In genomic region chr2:109891471-109891870, GRCm38 (mm10) we compare ENCODE assay signal across 8 mouse cellular contexts. TPM values are rescaled to one million over a fixed set of nuclear protein-coding genes. Genes with fewer than 3 reads are reported as not detected.
DNase-seq lines count a peak whose midpoint lies in the region; ATAC-seq and TF ChIP-seq lines count a peak whose summit lies in the region.

No protein-coding gene starts in this region.

- no peaks in the 10 kb centered on the region for H3K27me3 ChIP-seq in heart, adult 2 months (ENCODE audit: control insufficient read depth, insufficient read depth, low read length)
- H3K27me3 ChIP-seq in E14TG2a.4 (ENCODE audit: insufficient read depth, low read length) = no peaks in the 10 kb centered on the region
- no peaks in the 10 kb centered on the region for H3K27me3 ChIP-seq in forebrain, embryonic 13.5 days
- H3K27me3 ChIP-seq in liver, postnatal 0 days (ENCODE audit: insufficient read depth, low read length) = no peaks in the 10 kb centered on the region

- H3K36me3 ChIP-seq in heart, adult 2 months (ENCODE audit: control insufficient read depth, insufficient read depth, low read length) = peaks cover 16% of the 10 kb centered on the region
- H3K36me3 ChIP-seq in E14TG2a.4 (ENCODE audit: insufficient read depth, low read length) = peaks cover 30% of the 10 kb centered on the region
- peaks cover 21% of the 10 kb centered on the region for H3K36me3 ChIP-seq in forebrain, embryonic 13.5 days (ENCODE audit: poor library complexity, severe bottlenecking)
- peaks cover 24% of the 10 kb centered on the region for H3K36me3 ChIP-seq in liver, postnatal 0 days (replicated peaks; ENCODE audit: insufficient read depth, low read length)

- H3K9ac ChIP-seq in heart, adult 2 months (ENCODE audit: low read depth, low read length) = peak overlapping the region; percentile 96; the same call in 1 of the 2 replicates
- H3K9ac ChIP-seq in forebrain, embryonic 13.5 days = peak overlapping the region; percentile 96
- H3K9ac ChIP-seq in liver, postnatal 0 days (replicated peaks) = peak overlapping the region; percentile 93

- intact Hi-C loops in heart, adult 2 months (cut with DNase I) = loop anchor here (2.0 to 5.0 kb wide), 2 partner anchors 25 to 126 kb away; partner anchors contain the start of genes Ccdc34 and Lgr4

- no peak for DNase-seq in heart, adult 2 months
- DNase-seq in heart, adult 8-10 months (ENCODE audit: low spot score) = no peak
- DNase-seq in liver, postnatal 0 days = no peak
- DNase-seq in urinary bladder, adult 18-20 months (ENCODE audit: low spot score in 2 of 2) = no peak
- no peak for DNase-seq in gastrocnemius, postnatal 25 days
- no peak for DNase-seq in T-cell, adult 2 months (ENCODE audit: low spot score)

- ATAC-seq in forebrain, embryonic 13.5 days = no peak
- ATAC-seq in liver, postnatal 0 days = no peak

- H3K27ac ChIP-seq in heart, adult 2 months = peak overlapping the region; percentile 93
- peak overlapping the region; percentile 85; the same call in 1 of the 2 replicates for H3K27ac ChIP-seq in forebrain, embryonic 13.5 days
- peak overlapping the region; percentile 92; the same call in 1 of the 2 replicates for H3K27ac ChIP-seq in liver, postnatal 0 days (ENCODE audit: low read depth)

- H3K4me3 ChIP-seq in heart, adult 2 months = peak overlapping the region; percentile 85
- H3K4me3 ChIP-seq in E14TG2a.4 (replicated peaks; ENCODE audit: low read length) = peak overlapping the region; percentile 96
- peak overlapping the region; percentile 96 for H3K4me3 ChIP-seq in forebrain, embryonic 13.5 days
- H3K4me3 ChIP-seq in liver, postnatal 0 days (ENCODE audit: low read depth, low read length) = peak overlapping the region; percentile 96

- no peak for TF ChIP-seq POLR2A in heart, adult 2 months (IDR thresholded peaks at IDR 0.05; ENCODE audit: insufficient read depth, low read depth, low read length)

- H3K79me2 ChIP-seq in heart, adult 2 months (replicated peaks; ENCODE audit: control insufficient read depth, insufficient read depth, low read length) = no peaks in the 10 kb centered on the region; the same call in 1 of the 2 replicates

- H3K4me1 ChIP-seq in heart, adult 2 months (ENCODE audit: control insufficient read depth, insufficient read depth, low read length) = peaks cover 3% of the 10 kb centered on the region; the same call in 1 of the 2 replicates
- H3K4me1 ChIP-seq in E14TG2a.4 (replicated peaks; ENCODE audit: low read depth, low read length) = peaks cover 32% of the 10 kb centered on the region
- peaks cover 12% of the 10 kb centered on the region for H3K4me1 ChIP-seq in forebrain, embryonic 13.5 days
- H3K4me1 ChIP-seq in liver, postnatal 0 days (ENCODE audit: insufficient read depth) = peaks cover 11% of the 10 kb centered on the region

- TF ChIP-seq CTCF in heart, adult 2 months (IDR thresholded peaks at IDR 0.05) = no peak
- TF ChIP-seq CTCF in E14TG2a.4 (conservative IDR thresholded peaks at IDR 0.05; ENCODE audit: low read length) = no peak
- TF ChIP-seq CTCF in liver, postnatal 0 days (IDR thresholded peaks at IDR 0.05; ENCODE audit: low read depth) = no peak

- TF ChIP-seq EP300 in heart, adult 2 months (IDR thresholded peaks at IDR 0.05; ENCODE audit: insufficient read depth, low read depth, low read length) = no peak
- TF ChIP-seq EP300 in liver, postnatal 0 days (IDR thresholded peaks at IDR 0.05; ENCODE audit: low read depth) = no peak

- H3K4me2 ChIP-seq in forebrain, embryonic 13.5 days = peak overlapping the region; percentile 71
- peak overlapping the region; percentile 69 for H3K4me2 ChIP-seq in liver, postnatal 0 days (ENCODE audit: low read depth, low read length)

- WGBS in heart, adult 2 months = 15% methylated on average over 4 of the region's 4 CpGs
- 13% methylated on average over 4 of the region's 4 CpGs for WGBS in forebrain, embryonic 13.5 days
- 29% methylated on average over 4 of the region's 4 CpGs for WGBS in liver, postnatal 0 days (ENCODE audit: insufficient replicate concordance)

- H3K9me3 ChIP-seq in E14TG2a.4 (ENCODE audit: low read length) = no peaks in the 10 kb centered on the region
- H3K9me3 ChIP-seq in forebrain, embryonic 13.5 days (replicated peaks) = 0 out of 2 replicates have a peak, but pooled peaks cover 3% of the 10 kb centered on the region
- H3K9me3 ChIP-seq in liver, postnatal 0 days (ENCODE audit: low read length) = no peaks in the 10 kb centered on the region

RNA-seq across cellular contexts. Expression of gene Lin7c, which starts 0.8 kb away (rescaled TPM):
- total RNA-seq in heart, adult 2 months (2021) = 10 to 100 TPM; 43.3 to 43.6 TPM
- polyA plus RNA-seq in heart, adult 2 months (2012; rRNA removed) = 6.9 and 15.6 TPM in 2 replicates
- total RNA-seq in heart, adult 8-10 months (2022) = 10 to 100 TPM; 41.5 to 45.6 (median 43.7) TPM
- polyA plus RNA-seq in forebrain, embryonic 13.5 days (2015; fragmentation: Nextera tagmentation; extraction: Ambion mirVana) = 139 and 151 TPM in 2 replicates
- polyA plus RNA-seq in liver, postnatal 0 days (2015; fragmentation: Nextera tagmentation; extraction: Ambion mirVana) = 16.2 and 17.5 TPM in 2 replicates
- total RNA-seq in gastrocnemius, postnatal 25 days (2021) = 10 to 100 TPM; 23.3 to 24.6 TPM

RNA-seq across cellular contexts. Expression of gene Lgr4, which starts 26.0 kb away (rescaled TPM):
- total RNA-seq in heart, adult 2 months (2021) = 10 to 100 TPM; 22.1 to 23.7 TPM
- polyA plus RNA-seq in heart, adult 2 months (2012; rRNA removed) = 13.5 and 22.7 TPM in 2 replicates
- total RNA-seq in heart, adult 8-10 months (2022) = 10 to 100 TPM; 21.8 to 23.5 (median 22.8) TPM
- 2.7 and 3.5 TPM in 2 replicates for polyA plus RNA-seq in forebrain, embryonic 13.5 days (2015; fragmentation: Nextera tagmentation; extraction: Ambion mirVana)
- polyA plus RNA-seq in liver, postnatal 0 days (2015; fragmentation: Nextera tagmentation; extraction: Ambion mirVana) = 3.9 and 4.2 TPM in 2 replicates
- total RNA-seq in gastrocnemius, postnatal 25 days (2021) = 10 to 100 TPM; 21.0 TPM
